Mouse (Mus musculus): ENCODE results near the gene Glyr1. TPM values are rescaled to one million over a fixed set of nuclear protein-coding genes. Genes with fewer than 3 reads are reported as not detected.

The Glyr1 gene
- polyA plus RNA-seq, 1 experiment from 2014 or later, result 58.9 TPM

GRCm38 (mm10) chr16:4976180-4976579 is 73.5 kb downstream of the Glyr1 start:
- 68% methylated on average over 2 of the region's 2 CpGs for WGBS (ENCODE audit: insufficient replicate concordance)
- H3K36me3 ChIP-seq (ENCODE audit: control insufficient read depth, insufficient read depth, low read length), result no peaks in the 10 kb centered on the region
- peaks cover 10% of the 10 kb centered on the region for H3K4me1 ChIP-seq (ENCODE audit: control insufficient read depth, insufficient read depth, low read length)
- no peak overlapping the region for H3K27ac ChIP-seq (ENCODE audit: low read depth, low read length)
- no peaks in the 10 kb centered on the region for H3K27me3 ChIP-seq (ENCODE audit: control insufficient read depth, insufficient read depth, low read length)
- H3K9me3 ChIP-seq (replicated peaks; ENCODE audit: control insufficient read depth, low read length), result no peaks in the 10 kb centered on the region
- ATAC-seq (replicated peaks; ENCODE audit: insufficient number of reproducible peaks, low FRiP score, low TSS enrichment), result no peak
- H3K4me3 ChIP-seq (ENCODE audit: low read depth, low read length), result no peak overlapping the region
- no peak overlapping the region for H3K9ac ChIP-seq (ENCODE audit: low read depth, low read length)
- H3K4me2 ChIP-seq, result no peak overlapping the region

- WGBS (ENCODE audit: insufficient replicate concordance), result 79% methylated on average over 5 of the region's 5 CpGs
Observed at GRCm38 (mm10) chr16:4974521-4974920, 75.1 kb downstream of the Glyr1 start.

GRCm38 (mm10) chr16:4971626-4972025 is 78.0 kb downstream of the Glyr1 start:
- no peak for ATAC-seq (replicated peaks; ENCODE audit: insufficient number of reproducible peaks, low FRiP score, low TSS enrichment)
- H3K4me3 ChIP-seq (ENCODE audit: low read depth, low read length), result no peak overlapping the region
- WGBS (ENCODE audit: insufficient replicate concordance), result 45% methylated on average over 4 of the region's 4 CpGs
- H3K9me3 ChIP-seq (replicated peaks; ENCODE audit: control insufficient read depth, low read length), result no peaks in the 10 kb centered on the region
- no peak overlapping the region for H3K9ac ChIP-seq (ENCODE audit: low read depth, low read length)
- no peak overlapping the region for H3K27ac ChIP-seq (ENCODE audit: low read depth, low read length)
- H3K36me3 ChIP-seq (ENCODE audit: control insufficient read depth, insufficient read depth, low read length), result no peaks in the 10 kb centered on the region
- no peaks in the 10 kb centered on the region for H3K4me1 ChIP-seq (ENCODE audit: control insufficient read depth, insufficient read depth, low read length)
- no peak overlapping the region for H3K4me2 ChIP-seq
- H3K27me3 ChIP-seq (ENCODE audit: control insufficient read depth, insufficient read depth, low read length), result no peaks in the 10 kb centered on the region

More at GRCm38 (mm10) chr16:4974521-4974920, 75.1 kb downstream of the Glyr1 start:
- Histone ChIP-seq H3K4me3 (ENCODE audit: low read depth, low read length) (no peak overlapping the region), H3K4me1 (ENCODE audit: control insufficient read depth, insufficient read depth, low read length) (peaks cover 10% of the 10 kb centered on the region), H3K27ac (ENCODE audit: low read depth, low read length) (no peak overlapping the region), H3K4me2 (no peak overlapping the region), H3K9me3 (replicated peaks; ENCODE audit: control insufficient read depth, low read length) (no peaks in the 10 kb centered on the region), H3K36me3 (ENCODE audit: control insufficient read depth, insufficient read depth, low read length) (no peaks in the 10 kb centered on the region), H3K27me3 (ENCODE audit: control insufficient read depth, insufficient read depth, low read length) (no peaks in the 10 kb centered on the region), H3K9ac (ENCODE audit: low read depth, low read length) (no peak overlapping the region)
- no peak for ATAC-seq (replicated peaks; ENCODE audit: insufficient number of reproducible peaks, low FRiP score, low TSS enrichment)

GRCm38 (mm10) chr16:4969055-4969843 is 80.4 kb downstream of the Glyr1 start:
- H3K9me3 ChIP-seq (replicated peaks; ENCODE audit: control insufficient read depth, low read length), result no peaks in the 10 kb centered on the region
- H3K27me3 ChIP-seq (ENCODE audit: control insufficient read depth, insufficient read depth, low read length), result no peaks in the 10 kb centered on the region
- 74% methylated on average over 5 of the region's 5 CpGs for WGBS (ENCODE audit: insufficient replicate concordance)
- H3K27ac ChIP-seq (ENCODE audit: low read depth, low read length), result no peak overlapping the region
- H3K36me3 ChIP-seq (ENCODE audit: control insufficient read depth, insufficient read depth, low read length), result no peaks in the 10 kb centered on the region
- no peak for ATAC-seq (replicated peaks; ENCODE audit: insufficient number of reproducible peaks, low FRiP score, low TSS enrichment)
- no peak overlapping the region for H3K4me3 ChIP-seq (ENCODE audit: low read depth, low read length)
- 0 out of 2 replicates have a peak, but pooled peaks cover 2% of the 10 kb centered on the region for H3K4me1 ChIP-seq (ENCODE audit: control insufficient read depth, insufficient read depth, low read length)
- no peak overlapping the region for H3K9ac ChIP-seq (ENCODE audit: low read depth, low read length)
- no peak overlapping the region for H3K4me2 ChIP-seq

GRCm38 (mm10) chr16:4968426-4968825 is 81.2 kb downstream of the Glyr1 start:
- no peak overlapping the region for H3K4me3 ChIP-seq (ENCODE audit: low read depth, low read length)
- peaks cover 3% of the 10 kb centered on the region; the same call in 1 of the 2 replicates for H3K4me1 ChIP-seq (ENCODE audit: control insufficient read depth, insufficient read depth, low read length)
- H3K27ac ChIP-seq (ENCODE audit: low read depth, low read length), result no peak overlapping the region
- ATAC-seq (replicated peaks; ENCODE audit: insufficient number of reproducible peaks, low FRiP score, low TSS enrichment), result no peak
- no peaks in the 10 kb centered on the region for H3K9me3 ChIP-seq (replicated peaks; ENCODE audit: control insufficient read depth, low read length)
- H3K9ac ChIP-seq (ENCODE audit: low read depth, low read length), result no peak overlapping the region
- 82% methylated on average over 3 of the region's 3 CpGs for WGBS (ENCODE audit: insufficient replicate concordance)
- no peaks in the 10 kb centered on the region for H3K27me3 ChIP-seq (ENCODE audit: control insufficient read depth, insufficient read depth, low read length)
- no peak overlapping the region for H3K4me2 ChIP-seq
- no peaks in the 10 kb centered on the region for H3K36me3 ChIP-seq (ENCODE audit: control insufficient read depth, insufficient read depth, low read length)

GRCm38 (mm10) chr16:4965392-4966129 is 84.1 kb downstream of the Glyr1 start:
- Histone ChIP-seq H3K9me3 (replicated peaks; ENCODE audit: control insufficient read depth, low read length) (no peaks in the 10 kb centered on the region), H3K27ac (ENCODE audit: low read depth, low read length) (no peak overlapping the region), H3K9ac (ENCODE audit: low read depth, low read length) (no peak overlapping the region), H3K27me3 (ENCODE audit: control insufficient read depth, insufficient read depth, low read length) (no peaks in the 10 kb centered on the region), H3K4me1 (ENCODE audit: control insufficient read depth, insufficient read depth, low read length) (peaks cover 6% of the 10 kb centered on the region), H3K4me3 (ENCODE audit: low read depth, low read length) (no peak overlapping the region), H3K36me3 (ENCODE audit: control insufficient read depth, insufficient read depth, low read length) (no peaks in the 10 kb centered on the region), H3K4me2 (no peak overlapping the region; the same call in 1 of the 2 replicates)
- 81% methylated on average over 8 of the region's 8 CpGs for WGBS (ENCODE audit: insufficient replicate concordance)
- ATAC-seq (replicated peaks; ENCODE audit: insufficient number of reproducible peaks, low FRiP score, low TSS enrichment), result no peak

GRCm38 (mm10) chr16:4964731-4965391 is 84.8 kb downstream of the Glyr1 start:
- H3K4me2 ChIP-seq, result peak overlapping the region; percentile 93
- 0 out of 2 replicates have a peak, but pooled peaks have one; percentile 1 for ATAC-seq (replicated peaks; ENCODE audit: insufficient number of reproducible peaks, low FRiP score, low TSS enrichment)
- peaks cover under 1% of the 10 kb centered on the region; the same call in 1 of the 2 replicates for H3K36me3 ChIP-seq (ENCODE audit: control insufficient read depth, insufficient read depth, low read length)
- H3K9ac ChIP-seq (ENCODE audit: low read depth, low read length), result peak overlapping the region; percentile 88
- H3K27me3 ChIP-seq (ENCODE audit: control insufficient read depth, insufficient read depth, low read length), result no peaks in the 10 kb centered on the region
- peaks cover 6% of the 10 kb centered on the region for H3K4me1 ChIP-seq (ENCODE audit: control insufficient read depth, insufficient read depth, low read length)
- peak overlapping the region; percentile 74 for H3K27ac ChIP-seq (ENCODE audit: low read depth, low read length)
- no peaks in the 10 kb centered on the region for H3K9me3 ChIP-seq (replicated peaks; ENCODE audit: control insufficient read depth, low read length)
- WGBS (ENCODE audit: insufficient replicate concordance), result 22% methylated on average over 13 of the region's 13 CpGs
- H3K4me3 ChIP-seq (ENCODE audit: low read depth, low read length), result peak overlapping the region; percentile 96
